Mouse (Mus musculus) liver, embryonic 14.5 days (tissue): ENCODE measurements at regions not wholly inside any gene's neighbourhood (a gene's known extent, or its start where the extent isn't known, plus 50 kb on each side); places are given as distances from the start of the nearest gene placed in this dataset.

Experiments used
- ATAC-seq: fragments of 200-750 bp; cut with Nextera tagmentation; 2 replicates; pipeline ENCODE4 v1.8.0; 2017; ENCODE audit warnings: moderate number of reproducible peaks, mild to moderate bottlenecking, moderate library complexity; ENCODE audit not compliant: insufficient read depth
- DNase-seq, 3 experiments: peaks; one replicate each; pipeline ENCODE4 v3.0.0-alpha.2; 2012 to 2013; ENCODE audit warnings: low read depth in 3 of 3, low spot score in 3 of 3
- H3K27ac ChIP-seq: fragments of 300-500 bp; sonication (generic); 2 replicates; pipeline ENCODE4 v1.5.1; 2014; ENCODE audit warnings: moderate library complexity, mild to moderate bottlenecking, control low read depth, inconsistent platforms
- H3K27me3 ChIP-seq: fragments of 300-500 bp; sonication (generic); 2 replicates; pipeline ENCODE4 v1.6.1; 2014; ENCODE audit warnings: mild to moderate bottlenecking, low read length, moderate library complexity; ENCODE audit not compliant: control insufficient read depth, insufficient read depth
- H3K36me3 ChIP-seq: fragments of 300-500 bp; sonication (generic); replicated peaks from 2 replicates; pipeline ENCODE4 v1.6.1; 2014; ENCODE audit warnings: low read depth; ENCODE audit not compliant: control insufficient read depth, insufficient read depth
- H3K4me1 ChIP-seq, 2 experiments: fragments of 200-500 bp in 1 of 2; fragments of 300-500 bp in 1 of 2; sonication (generic) in 1 of 2; replicated peaks; 2 replicates each; pipeline ENCODE4 v1.6.1; 2012 to 2014; ENCODE audit warnings: antibody characterized with exemption in 1 of 2, inconsistent platforms in 1 of 2, low read length in 1 of 2; ENCODE audit not compliant: control insufficient read depth in 2 of 2, insufficient read depth in 2 of 2
- H3K4me2 ChIP-seq: fragments of 300-500 bp; sonication (generic); 2 replicates; pipeline ENCODE4 v1.6.1; 2014; ENCODE audit warnings: low read depth, mild to moderate bottlenecking, control low read depth, moderate library complexity
- H3K4me3 ChIP-seq, 2 experiments: fragments of 200-500 bp in 1 of 2; fragments of 300-500 bp in 1 of 2; sonication (generic) in 1 of 2; 2 replicates each; pipeline ENCODE4 v1.5.1; 2012 to 2014; ENCODE audit warnings: low read depth in 2 of 2, low read length in 2 of 2, mild to moderate bottlenecking in 2 of 2, control low read depth in 1 of 2, inconsistent platforms in 1 of 2, moderate library complexity in 1 of 2; ENCODE audit not compliant: insufficient read depth in 1 of 2
- H3K9ac ChIP-seq: fragments of 300-500 bp; sonication (generic); replicated peaks from 2 replicates; pipeline ENCODE4 v1.6.1; 2014; ENCODE audit warnings: mild to moderate bottlenecking, control low read depth, moderate library complexity
- H3K9me3 ChIP-seq: fragments of 300-500 bp; sonication (generic); 2 replicates; pipeline ENCODE4 v1.6.1; 2016; ENCODE audit warnings: low read length, mixed read lengths; ENCODE audit not compliant: control insufficient read depth
- CTCF ChIP-seq: IDR thresholded peaks from 2 replicates; pipeline ENCODE4 v1.5.1; 2016; ENCODE audit warnings: antibody characterized with exemption, low read depth, control low read depth
- EP300 ChIP-seq: IDR thresholded peaks from 2 replicates; pipeline ENCODE4 v1.6.1; 2016; ENCODE audit warnings: antibody characterized with exemption, low read depth
- WGBS: fragments of 180-500 bp; shearing (Covaris S2); extraction: QIAGEN DNeasy Blood & Tissue Kit; methylation state at CpG from one replicate; pipeline ENCODE4 v1.1.7; 2014; ENCODE audit not compliant: insufficient replicate concordance; 5-methylcytosine and 5-hydroxymethylcytosine counted together

DNA sequence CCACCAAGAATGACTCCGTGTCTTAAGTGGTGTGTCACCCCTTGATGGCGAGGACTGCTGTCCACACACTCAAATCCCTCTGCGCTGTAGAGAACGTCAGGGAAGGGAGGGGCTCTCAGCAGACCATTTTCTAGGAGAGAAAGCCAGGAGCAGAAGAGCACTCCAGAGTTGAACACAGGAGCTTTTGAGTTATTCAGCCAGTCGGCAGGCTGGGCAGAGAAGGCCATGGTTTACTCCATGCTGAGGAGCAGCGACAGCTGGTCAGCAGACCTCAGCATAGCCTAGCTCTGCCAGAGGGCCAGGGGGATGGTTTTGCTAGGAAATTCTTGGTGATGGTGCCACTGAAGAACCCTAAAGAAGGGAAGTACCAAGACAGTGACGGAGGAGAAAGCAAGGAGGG is 132.0 kb upstream of the Slc35f3 start:
- Histone ChIP-seq H3K36me3 (no peaks in the 10 kb centered on the region), H3K9me3 (no peaks in the 10 kb centered on the region), H3K27me3 (no peaks in the 10 kb centered on the region), H3K9ac (no peak overlapping the region), H3K4me2 (no peak overlapping the region), H3K4me1 (0 out of 4 replicates have a peak, but pooled peaks cover 0 to 2% of the 10 kb centered on the region in 2 experiments), H3K27ac (no peak overlapping the region), H3K4me3 (no peak overlapping the region)
- TF ChIP-seq EP300 (no peak), CTCF (no peak)
- ATAC-seq (no peak), DNase-seq (no peak)
- WGBS: 54% methylated on average over 7 of the region's 7 CpGs

DNA sequence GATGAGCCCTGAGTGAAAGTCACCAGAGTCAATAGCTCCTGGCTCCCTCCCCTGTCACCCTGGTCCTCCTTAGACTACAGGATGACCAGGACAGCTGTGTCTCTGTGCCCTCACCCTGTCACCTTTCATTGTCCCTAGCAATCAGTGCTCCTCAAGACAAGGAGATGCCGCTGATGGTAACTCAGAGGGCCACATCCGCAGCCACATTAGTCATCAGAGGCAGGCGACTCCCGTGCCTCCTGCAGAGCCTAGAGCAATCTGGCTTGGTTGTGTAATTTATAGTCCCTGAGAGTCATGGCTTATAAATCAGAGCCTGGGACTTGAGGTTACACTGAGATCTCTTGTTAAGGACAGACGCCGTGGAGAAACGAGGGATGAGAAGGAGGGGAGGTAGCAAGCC is 123.9 kb upstream of the Slc35f3 start:
- DNase-seq (no peak), ATAC-seq (no peak)
- Histone ChIP-seq H3K9me3 (no peaks in the 10 kb centered on the region), H3K27me3 (no peaks in the 10 kb centered on the region), H3K9ac (no peak overlapping the region), H3K27ac (no peak overlapping the region), H3K4me1 (no peaks in the 10 kb centered on the region), H3K4me2 (no peak overlapping the region), H3K4me3 (no peak overlapping the region), H3K36me3 (no peaks in the 10 kb centered on the region)
- WGBS: 49% methylated on average over 7 of the region's 7 CpGs
- TF ChIP-seq EP300 (no peak), CTCF (no peak)

GRCm38 (mm10) chr8:126176305-126176704 is 122.1 kb upstream of the Slc35f3 start:
- Histone ChIP-seq H3K36me3 (no peaks in the 10 kb centered on the region), H3K4me2 (no peak overlapping the region), H3K4me1 (no peaks in the 10 kb centered on the region), H3K27ac (no peak overlapping the region), H3K27me3 (no peaks in the 10 kb centered on the region), H3K9ac (no peak overlapping the region), H3K9me3 (no peaks in the 10 kb centered on the region), H3K4me3 (no peak overlapping the region)
- no peak for ATAC-seq
- DNase-seq: no peak
- TF ChIP-seq EP300 (no peak), CTCF (no peak)
- 70% methylated on average over 7 of the region's 7 CpGs for WGBS

DNA sequence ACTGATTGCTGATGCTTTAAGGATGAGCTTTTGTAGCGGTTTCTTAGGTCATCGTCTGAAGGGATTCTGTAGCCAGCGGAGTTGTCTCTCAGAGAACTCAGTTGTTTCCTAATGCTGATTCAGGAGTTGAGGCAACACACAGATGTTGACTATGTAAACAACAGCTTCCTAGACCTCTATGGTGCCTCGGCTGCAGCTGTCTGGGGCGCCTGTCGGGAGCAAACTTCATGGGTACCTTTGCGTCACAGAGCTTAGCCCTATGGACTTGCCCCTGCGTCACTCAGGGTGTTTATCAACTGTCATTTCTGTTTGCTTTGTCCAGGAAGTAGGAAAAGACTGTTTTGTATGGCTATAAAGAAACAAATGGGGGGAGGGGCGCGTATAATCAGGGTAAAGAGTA is 120.5 kb upstream of the Slc35f3 start:
- TF ChIP-seq EP300: no peak
- TF ChIP-seq CTCF: no peak
- Histone ChIP-seq H3K27ac (no peak overlapping the region), H3K9ac (no peak overlapping the region), H3K4me1 (no peaks in the 10 kb centered on the region), H3K4me2 (no peak overlapping the region), H3K36me3 (no peaks in the 10 kb centered on the region), H3K27me3 (no peaks in the 10 kb centered on the region), H3K4me3 (no peak overlapping the region), H3K9me3 (no peaks in the 10 kb centered on the region)
- WGBS: 60% methylated on average over 10 of the region's 10 CpGs
- DNase-seq: no peak
- ATAC-seq: no peak; the same call in 1 of the 2 replicates

- DNase-seq (no peak), ATAC-seq (no peak)
- Histone ChIP-seq H3K4me1 (no peaks in the 10 kb centered on the region), H3K4me3 (no peak overlapping the region), H3K9ac (no peak overlapping the region), H3K4me2 (no peak overlapping the region), H3K36me3 (no peaks in the 10 kb centered on the region), H3K9me3 (no peaks in the 10 kb centered on the region), H3K27ac (no peak overlapping the region), H3K27me3 (no peaks in the 10 kb centered on the region)
- 47% methylated on average over 5 of the region's 5 CpGs for WGBS
- TF ChIP-seq EP300 (no peak), CTCF (no peak)
These were observed 109.5 kb upstream of the Slc35f3 start for GRCm38 (mm10) chr8:126188741-126189285.
